Mouse (Mus musculus) heart, embryonic 14.5 days (tissue): Measurements from ENCODE around the gene Agfg2. TPM values are rescaled to one million over a fixed set of nuclear protein-coding genes. Genes with fewer than 3 reads are reported as not detected.
A peak's percentile ranks its signal among the peaks of the same experiment; 100 is the strongest.

Experiments used
- ATAC-seq: fragments of 200-750 bp; cut with Nextera tagmentation; 2 replicates; pipeline ENCODE4 v1.8.0; 2017; ENCODE audit warnings: low read depth, moderate TSS enrichment; ENCODE audit not compliant: insufficient number of reproducible peaks, insufficient read depth, low FRiP score
- H3K27ac ChIP-seq, 2 experiments: fragments of 200-500 bp in 1 of 2; fragments of 300-500 bp in 1 of 2; sonication (generic) in 1 of 2; replicated peaks in 1 of 2; 2 replicates each; pipeline ENCODE4 v1.5.1; 2012 to 2014; ENCODE audit warnings: low read depth in 2 of 2, low read length in 2 of 2, control low read depth in 1 of 2, mild to moderate bottlenecking in 1 of 2, mixed read lengths in 1 of 2; ENCODE audit not compliant: control insufficient read depth in 1 of 2, insufficient read depth in 1 of 2
- H3K27me3 ChIP-seq: fragments of 300-500 bp; sonication (generic); 2 replicates; pipeline ENCODE4 v1.6.1; 2014; ENCODE audit warnings: mild to moderate bottlenecking, low read length, control low read depth; ENCODE audit not compliant: control insufficient read depth, insufficient read depth
- H3K36me3 ChIP-seq: fragments of 300-500 bp; sonication (generic); 2 replicates; pipeline ENCODE4 v1.6.1; 2014; ENCODE audit warnings: mild to moderate bottlenecking, control low read depth, low read length, mixed read lengths; ENCODE audit not compliant: control insufficient read depth, insufficient read depth
- H3K4me1 ChIP-seq, 2 experiments: fragments of 200-500 bp in 1 of 2; fragments of 300-500 bp in 1 of 2; sonication (generic) in 1 of 2; 2 replicates each; pipeline ENCODE4 v1.6.1; 2012 to 2014; ENCODE audit warnings: low read length in 2 of 2, control low read depth in 1 of 2, mixed read lengths in 1 of 2; ENCODE audit not compliant: control insufficient read depth in 2 of 2, insufficient read depth in 2 of 2
- H3K4me2 ChIP-seq: fragments of 300-500 bp; sonication (generic); 2 replicates; pipeline ENCODE4 v1.6.1; 2014; ENCODE audit warnings: mild to moderate bottlenecking, low read length
- H3K4me3 ChIP-seq, 2 experiments: fragments of 200-500 bp in 1 of 2; fragments of 300-500 bp in 1 of 2; sonication (generic) in 1 of 2; 2 replicates each; pipeline ENCODE4 v1.5.1; 2012 to 2014; ENCODE audit warnings: low read length in 2 of 2, mild to moderate bottlenecking in 2 of 2, control low read depth in 1 of 2, low read depth in 1 of 2, moderate library complexity in 1 of 2; ENCODE audit not compliant: control insufficient read depth in 1 of 2, insufficient read depth in 1 of 2
- H3K9ac ChIP-seq: fragments of 300-500 bp; sonication (generic); 2 replicates; pipeline ENCODE4 v1.6.1; 2014; ENCODE audit warnings: mild to moderate bottlenecking, low read length
- H3K9me3 ChIP-seq: fragments of 300-500 bp; sonication (generic); 2 replicates; pipeline ENCODE4 v1.6.1; 2016; ENCODE audit warnings: low read length, control low read depth; ENCODE audit not compliant: control insufficient read depth
- WGBS: fragments of 180-500 bp; shearing (Covaris S2); extraction: QIAGEN DNeasy Blood & Tissue Kit; methylation state at CpG from one replicate; pipeline ENCODE4 v1.1.7; 2014; 5-methylcytosine and 5-hydroxymethylcytosine counted together
- polyA plus RNA-seq: library from polyadenylated mRNA; unstranded; fragments of >200 nt; fragmentation: Nextera tagmentation; extraction: Ambion mirVana; gene quantifications from 2 replicates; pipeline ENCODE4 v1.2.1, GENCODE M21; 2014

Agfg2 gene
- polyA plus RNA-seq, 1 experiment from 2014 or later, result 10.7 TPM

GRCm38 (mm10) chr5:137671443-137672240 is 12.9 kb downstream of the Agfg2 start:
- no peak overlapping the region for H3K4me3 ChIP-seq
- H3K9me3 ChIP-seq, result no peaks in the 10 kb centered on the region
- peak overlapping the region; percentile 88 to 90 for H3K27ac ChIP-seq
- ATAC-seq, result peak; percentile 79
- H3K27me3 ChIP-seq, result no peaks in the 10 kb centered on the region
- peak overlapping the region; percentile 16 for H3K9ac ChIP-seq
- 13% methylated on average over 9 of the region's 9 CpGs for WGBS
- peaks cover 22 to 24% of the 10 kb centered on the region in 2 experiments for H3K4me1 ChIP-seq
- H3K4me2 ChIP-seq, result peak overlapping the region; percentile 42
- peaks cover 10% of the 10 kb centered on the region for H3K36me3 ChIP-seq

- Histone ChIP-seq H3K27me3 (no peaks in the 10 kb centered on the region), H3K9ac (no peak overlapping the region), H3K36me3 (peaks cover 19% of the 10 kb centered on the region), H3K4me3 (no peak overlapping the region), H3K27ac (no peak overlapping the region), H3K4me1 (peaks cover 22 to 24% of the 10 kb centered on the region in 2 experiments), H3K4me2 (no peak overlapping the region), H3K9me3 (no peaks in the 10 kb centered on the region)
- 92% methylated on average over 1 of the region's 1 CpGs for WGBS
- no peak for ATAC-seq
Measured at GRCm38 (mm10) chr5:137670240-137670639, 14.3 kb downstream of the Agfg2 start.

GRCm38 (mm10) chr5:137668971-137669370 is 15.6 kb downstream of the Agfg2 start:
- no peak overlapping the region for H3K4me3 ChIP-seq
- peaks cover 22 to 24% of the 10 kb centered on the region in 2 experiments for H3K4me1 ChIP-seq

GRCm38 (mm10) chr5:137663057-137663456 is 21.5 kb downstream of the Agfg2 start:
- Histone ChIP-seq H3K27ac (no peak overlapping the region), H3K4me2 (no peak overlapping the region), H3K27me3 (no peaks in the 10 kb centered on the region), H3K4me3 (no peak overlapping the region), H3K9me3 (no peaks in the 10 kb centered on the region), H3K36me3 (peaks cover 69% of the 10 kb centered on the region), H3K4me1 (peaks cover 0 to 2% of the 10 kb centered on the region in 2 experiments; a peak in 1 of 4 replicates), H3K9ac (no peak overlapping the region)
- 60% methylated on average over 9 of the region's 9 CpGs for WGBS
- no peak for ATAC-seq

More at GRCm38 (mm10) chr5:137668971-137669370, 15.6 kb downstream of the Agfg2 start:
- Histone ChIP-seq H3K9me3 (no peaks in the 10 kb centered on the region), H3K27me3 (no peaks in the 10 kb centered on the region), H3K9ac (no peak overlapping the region), H3K36me3 (peaks cover 31% of the 10 kb centered on the region), H3K27ac (peak overlapping the region; percentile 21 to 54; a peak in 3 of 4 replicates), H3K4me2 (peak overlapping the region; percentile 28; the same call in 1 of the 2 replicates)
- no peak for ATAC-seq
- 40% methylated on average over 10 of the region's 10 CpGs for WGBS

GRCm38 (mm10) chr5:137660064-137660688 is 24.4 kb downstream of the Agfg2 start:
- Histone ChIP-seq H3K4me2 (no peak overlapping the region), H3K4me1 (peaks cover 3 to 4% of the 10 kb centered on the region in 2 experiments; a peak in 2 of 4 replicates), H3K9ac (no peak overlapping the region), H3K9me3 (no peaks in the 10 kb centered on the region), H3K27me3 (no peaks in the 10 kb centered on the region), H3K4me3 (no peak overlapping the region), H3K27ac (no peak overlapping the region; a peak in 1 of 4 replicates), H3K36me3 (peaks cover 55% of the 10 kb centered on the region)
- ATAC-seq, result no peak
- 79% methylated on average over 6 of the region's 6 CpGs for WGBS

GRCm38 (mm10) chr5:137656977-137657376 is 27.5 kb downstream of the Agfg2 start:
- 0 out of 2 replicates have a peak, but pooled peaks have one; percentile 37 for ATAC-seq
- no peak overlapping the region for H3K4me2 ChIP-seq
- H3K9me3 ChIP-seq, result no peaks in the 10 kb centered on the region
- 25% methylated on average over 6 of the region's 6 CpGs for WGBS
- H3K4me3 ChIP-seq, result no peak overlapping the region
- 0 out of 4 replicates have a peak overlapping the region, but pooled peaks have one; percentile 8 to 17 for H3K27ac ChIP-seq
- H3K9ac ChIP-seq, result no peak overlapping the region; the same call in 1 of the 2 replicates
- H3K27me3 ChIP-seq, result no peaks in the 10 kb centered on the region
- H3K36me3 ChIP-seq, result peaks cover 52% of the 10 kb centered on the region
- peaks cover 3 to 4% of the 10 kb centered on the region in 2 experiments; a peak in 2 of 4 replicates for H3K4me1 ChIP-seq

- Histone ChIP-seq H3K4me2 (no peak overlapping the region), H3K4me3 (no peak overlapping the region), H3K4me1 (peaks cover 7 to 8% of the 10 kb centered on the region in 2 experiments), H3K36me3 (peaks cover 36% of the 10 kb centered on the region), H3K9ac (no peak overlapping the region), H3K27me3 (no peaks in the 10 kb centered on the region), H3K27ac (no peak overlapping the region), H3K9me3 (no peaks in the 10 kb centered on the region)
- no peak for ATAC-seq
- 57% methylated on average over 7 of the region's 7 CpGs for WGBS
Measured at GRCm38 (mm10) chr5:137654746-137655145, 29.8 kb downstream of the Agfg2 start.
